Mouse (Mus musculus) heart, postnatal 14 days (tissue): ENCODE results near the gene Hist1h4j. TPM values are rescaled to one million over a fixed set of nuclear protein-coding genes. Genes with fewer than 3 reads are reported as not detected.

Experiments used
- DNase-seq, 2 experiments: peaks; one replicate each; pipeline ENCODE4 v3.0.0; 2021 to 2022
- intact Hi-C: fragments of 180-260 bp; cut with DNase I; formaldehyde crosslinking; loops from one replicate; pipeline ENCODE4 v1.15.1; 2025
- total RNA-seq, 2 experiments: library from RNA; stranded (reverse); gene quantifications; 2 replicates each; pipeline ENCODE4 v1.2.3; 2021

Gene Hist1h4j
- total RNA-seq, 2 experiments from 2014 or later = 13.0 to 25.4 TPM

- DNase-seq = no peak
- intact Hi-C loops = no loop called here
Measured at GRCm38 (mm10) chr13:21722373-21722925, 12.4 kb upstream of the Hist1h4j start.

GRCm38 (mm10) chr13:21722993-21723836, 11.6 kb upstream of the Hist1h4j start:
- no peak for DNase-seq
- intact Hi-C loops = no loop called here

- intact Hi-C loops = no loop called here
- DNase-seq = no peak
Measured at GRCm38 (mm10) chr13:21727948-21728572, 6.8 kb upstream of the Hist1h4j start.

GRCm38 (mm10) chr13:21729544-21729943, 5.3 kb upstream of the Hist1h4j start:
- no peak for DNase-seq
- intact Hi-C loops = no loop called here

GRCm38 (mm10) chr13:21733466-21733865, 1.4 kb upstream of the Hist1h4j start:
- intact Hi-C loops = loop anchor here (5.0 kb wide), 1 partner anchor 1889 kb away; the partner anchor contains the start of genes Hist1h1e and Hist1h2be
- no peak for DNase-seq

GRCm38 (mm10) chr13:21734010-21734905, 606 bp upstream of the Hist1h4j start:
- DNase-seq = peak; percentile 67 to 88
- intact Hi-C loops = loop anchor here (1.0 to 5.0 kb wide), 3 partner anchors 16 to 1888 kb away; partner anchors contain the start of genes Hist1h1e, Hist1h2be and Hist1h4k

- DNase-seq = no peak
Measured at GRCm38 (mm10) chr13:21745006-21745405, 10.1 kb downstream of the Hist1h4j start.

GRCm38 (mm10) chr13:21749387-21750158, 14.7 kb downstream of the Hist1h4j start:
- intact Hi-C loops = loop anchor here (1.0 to 10.0 kb wide), 2 partner anchors 15 to 1835 kb away; partner anchors contain the start of gene Hist1h4d
- DNase-seq = no peak

More at GRCm38 (mm10) chr13:21745006-21745405, 10.1 kb downstream of the Hist1h4j start:
- intact Hi-C loops = no loop called here

- peak; percentile 88 to 93 for DNase-seq
- intact Hi-C loops = loop anchor here (1.0 to 10.0 kb wide), 2 partner anchors 16 to 1834 kb away; partner anchors contain the start of gene Hist1h4d
Measured at GRCm38 (mm10) chr13:21750159-21751017, 15.5 kb downstream of the Hist1h4j start, which contains the start of gene Hist1h4k. Gene Hist1h4k, minus strand, starts transcription at chr13:21750505.

GRCm38 (mm10) chr13:21751417-21751816, 16.6 kb downstream of the Hist1h4j start:
- intact Hi-C loops = loop anchor here (10.0 kb wide), 1 partner anchor 1833 kb away; the partner anchor contains the start of gene Hist1h4d
- DNase-seq = no peak

GRCm38 (mm10) chr13:21751827-21752226, 17.0 kb downstream of the Hist1h4j start:
- intact Hi-C loops = loop anchor here (2.0 to 10.0 kb wide), 2 partner anchors 27 to 1833 kb away; partner anchors contain the start of gene Hist1h4d
- no peak for DNase-seq

- intact Hi-C loops = loop anchor here (2.0 to 10.0 kb wide), 2 partner anchors 26 to 1832 kb away; partner anchors contain the start of gene Hist1h4d
- no peak for DNase-seq
Measured at GRCm38 (mm10) chr13:21752356-21752755, 17.5 kb downstream of the Hist1h4j start.

- no peak for DNase-seq
- intact Hi-C loops = loop anchor here (2.0 to 10.0 kb wide), 2 partner anchors 26 to 1832 kb away; partner anchors contain the start of gene Hist1h4d
Measured at GRCm38 (mm10) chr13:21753051-21753523, 18.2 kb downstream of the Hist1h4j start.

- intact Hi-C loops = loop anchor here (2.0 to 10.0 kb wide), 2 partner anchors 25 to 1831 kb away; partner anchors contain the start of gene Hist1h4d
- DNase-seq = peak; percentile 44 to 52
Measured at GRCm38 (mm10) chr13:21753524-21754285, 18.8 kb downstream of the Hist1h4j start, which contains the start of the genes Hist1h2ak and Hist1h2bn. Gene Hist1h2ak, minus strand, starts transcription at chr13:21753827. Gene Hist1h2bn, plus strand, starts transcription at chr13:21754123.

GRCm38 (mm10) chr13:21754294-21755001, 19.6 kb downstream of the Hist1h4j start:
- peak in 1 of 2 experiments; percentile 37 for DNase-seq
- intact Hi-C loops = loop anchor here (10.0 kb wide), 1 partner anchor 1830 kb away; the partner anchor contains the start of gene Hist1h4d

- intact Hi-C loops = loop anchor here (10.0 kb wide), 1 partner anchor 1829 kb away; the partner anchor contains the start of gene Hist1h4d
- no peak for DNase-seq
Measured at GRCm38 (mm10) chr13:21755707-21756106, 20.8 kb downstream of the Hist1h4j start.
